Mouse (Mus musculus) intestine, embryonic 15.5 days (tissue): ENCODE measurements around the gene Cbfa2t3. TPM values are rescaled to one million over a fixed set of nuclear protein-coding genes. Genes with fewer than 3 reads are reported as not detected.

ENCODE experiments used
- ATAC-seq: fragments of 200-750 bp; cut with Nextera tagmentation; 2 replicates; pipeline ENCODE4 v1.8.0; 2017; ENCODE audit warnings: moderate TSS enrichment, moderate library complexity
- H3K27ac ChIP-seq: fragments of 300-500 bp; sonication (generic); 2 replicates; pipeline ENCODE4 v1.5.1; 2015; ENCODE audit warnings: mild to moderate bottlenecking, inconsistent platforms
- H3K27me3 ChIP-seq: fragments of 300-500 bp; sonication (generic); replicated peaks from 2 replicates; pipeline ENCODE4 v1.6.1; 2015; ENCODE audit warnings: inconsistent platforms
- H3K36me3 ChIP-seq: fragments of 300-500 bp; sonication (generic); 2 replicates; pipeline ENCODE4 v1.6.1; 2015; ENCODE audit warnings: inconsistent platforms
- H3K4me1 ChIP-seq: fragments of 300-500 bp; sonication (generic); replicated peaks from 2 replicates; pipeline ENCODE4 v1.6.1; 2015; ENCODE audit warnings: inconsistent platforms
- H3K4me2 ChIP-seq: fragments of 300-500 bp; sonication (generic); replicated peaks from 2 replicates; pipeline ENCODE4 v1.6.1; 2015; ENCODE audit warnings: mild to moderate bottlenecking, inconsistent platforms
- H3K4me3 ChIP-seq: fragments of 300-500 bp; sonication (generic); replicated peaks from 2 replicates; pipeline ENCODE4 v1.5.1; 2015; ENCODE audit warnings: inconsistent platforms
- H3K9ac ChIP-seq: fragments of 300-500 bp; sonication (generic); 2 replicates; pipeline ENCODE4 v1.6.1; 2015; ENCODE audit warnings: inconsistent platforms
- H3K9me3 ChIP-seq: fragments of 300-500 bp; sonication (generic); 2 replicates; pipeline ENCODE4 v1.6.1; 2016; ENCODE audit warnings: inconsistent platforms
- WGBS: fragments of 180-500 bp; shearing (Covaris S2); methylation state at CpG from one replicate; pipeline ENCODE4 v1.1.7; 2015; 5-methylcytosine and 5-hydroxymethylcytosine counted together
- polyA plus RNA-seq: library from polyadenylated mRNA; unstranded; fragments of >200 nt; fragmentation: Nextera tagmentation; extraction: Ambion mirVana; gene quantifications from 2 replicates; pipeline ENCODE4 v1.2.1, GENCODE M21; 2015

Cbfa2t3 gene
- polyA plus RNA-seq, result 4.6 and 4.7 TPM in 2 replicates

GRCm38 (mm10) chr8:122699005-122699492 is at the start of gene Cbfa2t3:
TSS of gene Cbfa2t3 (minus strand) at chr8:122699109.
- no peaks in the 10 kb centered on the region for H3K36me3 ChIP-seq
- ATAC-seq, result peak; percentile 47; the same call in 1 of the 2 replicates
- H3K4me1 ChIP-seq, result no peaks in the 10 kb centered on the region
- no peaks in the 10 kb centered on the region for H3K27me3 ChIP-seq
- 48% methylated on average over 13 of the region's 13 CpGs for WGBS
- H3K9ac ChIP-seq, result no peak within 1 kb of the TSS
- H3K4me3 ChIP-seq, result peak within 1 kb of the TSS; percentile 9
- H3K27ac ChIP-seq, result no peak within 1 kb of the TSS; the same call in 1 of the 2 replicates
- H3K4me2 ChIP-seq, result peak within 1 kb of the TSS; percentile 14
- no peaks in the 10 kb centered on the region for H3K9me3 ChIP-seq

GRCm38 (mm10) chr8:122747825-122748224 is 48.9 kb upstream of the Cbfa2t3 start:
- ATAC-seq, result no peak
- no peak overlapping the region for H3K9ac ChIP-seq
- no peak overlapping the region for H3K27ac ChIP-seq
- WGBS, result 100% methylated on average over 1 of the region's 1 CpGs
- no peak overlapping the region for H3K4me2 ChIP-seq
- no peaks in the 10 kb centered on the region for H3K36me3 ChIP-seq
- peaks cover 43% of the 10 kb centered on the region for H3K27me3 ChIP-seq
- no peaks in the 10 kb centered on the region for H3K9me3 ChIP-seq
- no peak overlapping the region for H3K4me3 ChIP-seq
- peaks cover 5% of the 10 kb centered on the region; the same call in 1 of the 2 replicates for H3K4me1 ChIP-seq

- 55% methylated on average over 7 of the region's 7 CpGs for WGBS
- Histone ChIP-seq H3K4me3 (no peak overlapping the region), H3K4me2 (no peak overlapping the region), H3K36me3 (no peaks in the 10 kb centered on the region), H3K27me3 (peaks cover 53% of the 10 kb centered on the region), H3K9ac (no peak overlapping the region), H3K9me3 (no peaks in the 10 kb centered on the region), H3K4me1 (peaks cover 5% of the 10 kb centered on the region; the same call in 1 of the 2 replicates), H3K27ac (no peak overlapping the region)
- ATAC-seq, result no peak
These were observed 47.5 kb upstream of the Cbfa2t3 start for GRCm38 (mm10) chr8:122746439-122746838.

DNA sequence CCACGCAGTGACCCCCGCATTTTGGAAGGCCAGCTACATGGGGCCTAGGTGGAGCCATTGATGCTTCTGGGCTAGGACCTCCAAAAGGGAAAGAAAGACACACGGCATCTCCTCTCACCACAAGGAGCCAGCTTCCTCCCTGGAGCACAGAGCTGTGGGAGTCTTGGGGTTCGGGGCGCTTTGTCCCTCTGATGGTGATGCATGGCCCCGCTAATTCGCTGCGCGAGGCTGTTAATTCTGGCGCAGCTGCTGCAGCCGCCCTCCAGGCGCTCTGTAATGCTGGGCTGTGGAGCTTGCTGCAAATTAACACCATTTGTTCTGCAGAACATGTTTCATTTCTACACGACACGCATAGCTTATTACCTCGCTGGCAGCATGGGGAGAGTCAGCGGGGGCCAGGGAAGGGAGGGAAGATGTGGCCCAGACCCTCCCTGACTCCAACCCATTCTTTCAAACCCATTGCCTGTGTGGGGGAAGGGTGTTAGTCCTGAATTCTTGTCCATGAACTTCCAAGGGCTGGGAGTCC is 46.9 kb upstream of the Cbfa2t3 start:
- WGBS, result 13% methylated on average over 16 of the region's 16 CpGs
- no peaks in the 10 kb centered on the region for H3K36me3 ChIP-seq
- H3K9ac ChIP-seq, result no peak overlapping the region
- H3K27me3 ChIP-seq, result peaks cover 54% of the 10 kb centered on the region
- no peak for ATAC-seq
- no peak overlapping the region for H3K4me2 ChIP-seq
- H3K4me1 ChIP-seq, result peaks cover 5% of the 10 kb centered on the region; the same call in 1 of the 2 replicates
- H3K4me3 ChIP-seq, result no peak overlapping the region
- H3K27ac ChIP-seq, result no peak overlapping the region
- no peaks in the 10 kb centered on the region for H3K9me3 ChIP-seq

- Histone ChIP-seq H3K36me3 (no peaks in the 10 kb centered on the region), H3K27me3 (peaks cover 54% of the 10 kb centered on the region), H3K9me3 (no peaks in the 10 kb centered on the region), H3K9ac (no peak overlapping the region), H3K27ac (no peak overlapping the region), H3K4me1 (peaks cover 5% of the 10 kb centered on the region; the same call in 1 of the 2 replicates), H3K4me3 (no peak overlapping the region), H3K4me2 (no peak overlapping the region)
- WGBS, result 21% methylated on average over 17 of the region's 17 CpGs
- no peak for ATAC-seq
These were observed 46.3 kb upstream of the Cbfa2t3 start for GRCm38 (mm10) chr8:122745022-122745749.

- no peaks in the 10 kb centered on the region for H3K36me3 ChIP-seq
- 0 out of 2 replicates have a peak, but pooled peaks cover 8% of the 10 kb centered on the region for H3K4me1 ChIP-seq
- no peak overlapping the region for H3K9ac ChIP-seq
- peaks cover 53% of the 10 kb centered on the region for H3K27me3 ChIP-seq
- no peaks in the 10 kb centered on the region for H3K9me3 ChIP-seq
- WGBS, result 22% methylated on average over 19 of the region's 19 CpGs
- no peak overlapping the region for H3K4me3 ChIP-seq
- no peak for ATAC-seq
- no peak overlapping the region for H3K27ac ChIP-seq
- H3K4me2 ChIP-seq, result no peak overlapping the region
These were observed 43.6 kb upstream of the Cbfa2t3 start for GRCm38 (mm10) chr8:122742471-122742870.

- no peak overlapping the region for H3K4me3 ChIP-seq
- WGBS, result 25% methylated on average over 11 of the region's 11 CpGs
- no peak overlapping the region for H3K27ac ChIP-seq
- H3K4me1 ChIP-seq, result 0 out of 2 replicates have a peak, but pooled peaks cover 3% of the 10 kb centered on the region
- no peaks in the 10 kb centered on the region for H3K36me3 ChIP-seq
- H3K27me3 ChIP-seq, result peaks cover 24% of the 10 kb centered on the region
- no peak overlapping the region for H3K4me2 ChIP-seq
- H3K9ac ChIP-seq, result no peak overlapping the region
- ATAC-seq, result 0 out of 2 replicates have a peak, but pooled peaks have one; percentile 24
- H3K9me3 ChIP-seq, result no peaks in the 10 kb centered on the region
These were observed 40.3 kb upstream of the Cbfa2t3 start for GRCm38 (mm10) chr8:122739102-122739725.

- ATAC-seq, result no peak
- Histone ChIP-seq H3K36me3 (no peaks in the 10 kb centered on the region), H3K4me3 (no peak overlapping the region), H3K9ac (no peak overlapping the region), H3K9me3 (no peaks in the 10 kb centered on the region), H3K4me1 (0 out of 2 replicates have a peak, but pooled peaks cover 3% of the 10 kb centered on the region), H3K27ac (no peak overlapping the region), H3K4me2 (no peak overlapping the region), H3K27me3 (peaks cover 19% of the 10 kb centered on the region)
- WGBS, result 89% methylated on average over 6 of the region's 6 CpGs
These were observed 39.0 kb upstream of the Cbfa2t3 start for GRCm38 (mm10) chr8:122737886-122738285.

DNA sequence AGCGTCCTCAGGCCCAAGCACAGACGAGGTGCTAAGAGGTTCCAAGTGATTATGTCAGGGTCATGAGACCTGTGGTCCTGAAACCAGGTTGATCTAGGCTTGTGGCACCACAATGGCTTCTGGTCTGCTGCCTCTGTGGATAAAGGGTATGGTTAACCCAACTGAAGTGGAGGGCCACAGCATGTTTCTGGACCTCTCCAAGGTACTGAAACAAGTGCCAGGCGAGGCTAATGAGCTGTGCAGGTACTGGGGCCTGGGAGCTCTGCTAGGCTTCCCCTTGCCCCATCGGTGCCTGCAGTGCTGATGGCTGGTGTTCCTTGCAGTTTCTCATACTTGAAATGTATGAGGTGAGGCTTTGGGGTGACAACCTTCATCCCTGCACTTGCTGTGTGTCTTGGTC is 38.2 kb upstream of the Cbfa2t3 start:
- H3K27me3 ChIP-seq, result peaks cover 15% of the 10 kb centered on the region
- no peak overlapping the region for H3K4me3 ChIP-seq
- no peak overlapping the region for H3K27ac ChIP-seq
- no peak for ATAC-seq
- H3K4me2 ChIP-seq, result no peak overlapping the region
- no peaks in the 10 kb centered on the region for H3K36me3 ChIP-seq
- H3K4me1 ChIP-seq, result 0 out of 2 replicates have a peak, but pooled peaks cover 3% of the 10 kb centered on the region
- H3K9ac ChIP-seq, result no peak overlapping the region
- no peaks in the 10 kb centered on the region for H3K9me3 ChIP-seq
- 47% methylated on average over 4 of the region's 4 CpGs for whole genome bisulfite sequencing

DNA sequence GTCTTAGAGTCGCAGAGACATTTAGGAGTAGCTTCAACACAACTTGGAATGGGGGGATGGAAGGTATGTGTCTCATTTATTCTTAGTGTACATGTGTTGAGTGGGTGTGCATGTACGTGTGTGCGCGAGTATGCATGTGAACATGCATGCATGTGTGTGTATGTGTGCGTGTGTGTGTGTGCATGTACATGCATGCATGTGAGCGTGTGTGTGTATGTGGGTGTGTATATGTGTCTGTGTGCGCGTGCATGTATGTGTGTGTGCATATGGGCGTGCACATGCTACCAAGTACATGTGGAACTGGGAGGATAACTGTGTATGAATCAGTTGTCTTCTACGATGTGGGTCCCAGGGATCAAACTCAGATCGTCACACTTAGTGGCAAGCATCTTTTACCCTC is 37.7 kb upstream of the Cbfa2t3 start:
- Histone ChIP-seq H3K36me3 (no peaks in the 10 kb centered on the region), H3K27ac (no peak overlapping the region), H3K9me3 (no peaks in the 10 kb centered on the region), H3K27me3 (peaks cover 11% of the 10 kb centered on the region), H3K9ac (no peak overlapping the region), H3K4me2 (no peak overlapping the region), H3K4me3 (no peak overlapping the region), H3K4me1 (0 out of 2 replicates have a peak, but pooled peaks cover 3% of the 10 kb centered on the region)
- ATAC-seq, result no peak
- 87% methylated on average over 11 of the region's 11 CpGs for WGBS

GRCm38 (mm10) chr8:122735542-122736473 is 36.9 kb upstream of the Cbfa2t3 start:
- 0 out of 2 replicates have a peak, but pooled peaks cover 7% of the 10 kb centered on the region for H3K27me3 ChIP-seq
- H3K4me3 ChIP-seq, result no peak overlapping the region
- no peaks in the 10 kb centered on the region for H3K36me3 ChIP-seq
- 45% methylated on average over 19 of the region's 19 CpGs for WGBS
- H3K9me3 ChIP-seq, result no peaks in the 10 kb centered on the region
- 0 out of 2 replicates have a peak overlapping the region, but pooled peaks have one; percentile 9 for H3K4me2 ChIP-seq
- H3K4me1 ChIP-seq, result 0 out of 2 replicates have a peak, but pooled peaks cover 3% of the 10 kb centered on the region
- no peak overlapping the region for H3K9ac ChIP-seq
- peak; percentile 75 for ATAC-seq
- H3K27ac ChIP-seq, result no peak overlapping the region
